Mouse (Mus musculus): ENCODE data around the gene Ube2n.
"Not testable (repeated sequence)": the region's sequence is repeated elsewhere in the genome, so short reads cannot be mapped to it uniquely, and the experiment has no call there.

Ube2n gene

GRCm38 (mm10) chr10:95526495-95527122 lies 11.7 kb downstream of the Ube2n start:
- no peak for DNase-seq

DNA sequence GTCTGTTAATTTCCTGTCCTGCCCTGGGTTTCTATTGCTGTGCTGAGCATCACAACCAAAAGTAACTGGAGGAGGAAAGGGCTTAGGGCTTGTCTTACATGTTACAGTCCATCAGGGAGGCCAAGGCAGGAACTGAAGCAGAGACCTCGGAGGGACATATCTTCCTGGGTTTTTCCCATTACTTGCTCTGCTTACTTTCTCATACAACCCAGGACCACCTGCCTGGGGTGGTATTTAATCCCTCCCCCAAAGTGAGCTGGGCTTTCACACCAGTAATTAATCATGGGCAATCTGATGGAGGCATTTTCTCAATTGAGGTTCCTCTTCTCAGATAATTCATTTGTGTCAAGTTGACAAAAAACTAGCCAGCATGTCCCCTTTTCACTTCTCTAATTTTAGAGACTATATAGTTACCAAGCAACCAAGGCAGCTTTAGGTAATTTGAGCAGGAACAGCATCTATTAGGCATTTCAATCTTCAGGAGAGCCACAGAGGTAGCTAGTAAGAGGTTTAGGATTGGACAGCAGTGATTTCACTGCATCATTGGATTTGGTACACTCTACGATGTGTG lies 15.7 kb downstream of the Ube2n start:
- no peak for DNase-seq

DNA sequence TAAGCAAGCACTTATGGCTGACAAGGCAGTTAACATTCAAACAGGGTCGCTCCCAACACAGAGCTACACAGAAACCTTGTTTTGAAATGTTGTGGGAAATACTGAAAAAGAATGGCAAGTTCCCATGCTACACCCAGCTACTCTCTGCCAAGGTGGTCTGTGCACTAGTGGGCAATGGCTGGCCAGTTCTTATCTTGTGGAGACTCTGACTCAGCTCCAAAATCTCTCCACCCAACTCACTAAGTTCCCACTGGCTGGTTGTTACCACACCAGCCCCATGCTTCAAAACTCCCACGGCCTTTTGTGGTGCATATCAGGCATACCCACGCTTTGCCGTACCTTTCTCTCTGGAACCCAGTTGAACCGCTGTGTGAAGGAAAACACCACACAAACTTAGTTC lies 18.0 kb downstream of the Ube2n start:
- DNase-seq, result no peak

- no peak for DNase-seq
Observed at GRCm38 (mm10) chr10:95533382-95533781, 18.4 kb downstream of the Ube2n start.

DNA sequence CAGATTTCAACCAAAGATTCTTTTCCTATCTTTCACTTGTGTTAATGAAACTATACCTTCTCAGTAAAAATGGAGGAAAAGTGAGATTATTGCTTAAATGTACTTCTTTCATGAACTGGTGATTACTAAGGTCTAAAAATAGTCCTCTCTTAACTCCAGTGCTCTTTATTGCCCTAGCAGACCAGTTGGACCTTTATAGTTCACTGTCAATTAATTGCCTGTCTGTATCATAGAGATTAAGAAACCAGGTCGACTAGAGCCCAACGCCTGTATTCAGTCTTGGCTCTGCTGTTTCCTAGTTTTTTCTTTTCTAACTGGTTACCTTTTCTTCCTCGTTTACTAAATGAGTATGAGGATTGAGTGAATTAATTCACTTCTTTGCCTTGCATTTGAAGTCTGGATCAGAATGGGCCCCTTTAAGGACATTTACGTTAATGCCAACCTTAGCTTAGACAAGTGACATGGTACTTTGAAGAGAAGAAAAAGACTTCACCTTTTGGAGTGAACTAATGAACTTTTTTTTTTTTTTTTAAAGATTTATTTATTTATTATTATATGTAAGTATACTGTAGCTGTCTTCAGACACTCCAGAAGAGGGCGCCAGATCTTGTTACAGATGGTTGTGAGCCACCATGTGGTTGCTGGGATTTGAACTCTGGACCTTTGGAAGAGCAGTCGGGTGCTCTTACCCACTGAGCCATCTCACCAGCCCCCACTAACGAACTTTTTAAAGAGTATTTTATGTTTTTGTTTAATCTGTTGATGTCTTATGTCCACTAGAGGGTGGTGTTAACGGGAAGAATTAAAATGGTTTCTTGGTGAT lies 20.7 kb downstream of the Ube2n start:
- no peak for DNase-seq

DNA sequence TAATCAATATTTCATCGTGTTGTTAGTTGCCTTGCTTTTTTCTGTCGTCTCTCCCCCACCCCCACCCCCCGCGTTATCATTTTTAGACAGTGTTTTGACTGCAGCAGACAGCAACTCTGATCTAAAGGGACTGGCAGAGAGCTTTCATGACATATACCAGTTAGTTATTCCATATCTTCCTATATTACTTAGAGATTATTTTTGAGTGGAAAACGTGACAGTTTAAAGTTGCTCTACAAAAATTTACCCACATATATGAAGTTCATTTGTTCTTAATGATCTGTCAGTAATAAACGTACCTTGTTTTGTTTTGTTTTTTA lies 21.2 kb downstream of the Ube2n start:
- no peak for DNase-seq

GRCm38 (mm10) chr10:95539260-95539659 lies 24.3 kb downstream of the Ube2n start:
- DNase-seq, result no peak

- no peak for DNase-seq
Observed at GRCm38 (mm10) chr10:95539841-95540240, 24.9 kb downstream of the Ube2n start.

DNA sequence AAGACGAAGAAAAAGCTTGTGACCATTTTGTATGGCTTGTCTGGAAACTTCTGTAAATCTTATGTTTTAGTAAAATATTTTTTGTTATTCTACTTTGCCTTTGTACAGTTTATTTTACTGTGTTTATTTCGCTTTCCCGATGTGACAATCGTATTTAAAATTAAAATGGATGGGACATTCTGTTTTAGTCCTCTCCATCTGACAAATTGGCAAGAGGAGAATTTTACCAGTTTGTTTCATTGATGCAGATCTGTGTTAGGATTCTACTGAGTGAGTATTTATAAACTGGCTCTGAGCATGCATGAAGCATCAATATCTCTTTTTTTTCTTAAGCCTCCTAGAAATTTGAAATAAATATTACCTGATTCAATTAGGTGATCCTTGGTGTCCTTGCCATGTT lies 28.0 kb downstream of the Ube2n start:
- DNase-seq, result no peak

DNA sequence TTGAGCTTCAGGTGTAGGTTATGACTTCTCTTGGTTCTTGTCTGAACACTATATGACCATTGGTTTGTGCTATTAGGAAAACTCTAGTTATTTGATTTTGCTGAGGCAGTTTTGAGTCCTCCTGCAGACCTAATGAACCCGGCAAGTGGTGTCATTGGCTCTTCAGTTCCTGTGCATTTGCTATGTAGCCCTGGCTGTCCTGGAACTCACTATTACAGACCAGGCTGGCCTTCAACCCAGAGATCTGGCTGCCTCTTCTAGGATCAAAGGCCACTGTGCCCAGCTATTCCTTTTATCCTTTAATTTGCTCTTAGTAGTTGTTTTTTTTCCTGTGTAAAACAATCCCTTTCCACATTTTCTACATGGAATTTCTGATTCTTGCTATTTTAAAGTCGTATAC lies 28.4 kb downstream of the Ube2n start:
- no peak for DNase-seq

DNA sequence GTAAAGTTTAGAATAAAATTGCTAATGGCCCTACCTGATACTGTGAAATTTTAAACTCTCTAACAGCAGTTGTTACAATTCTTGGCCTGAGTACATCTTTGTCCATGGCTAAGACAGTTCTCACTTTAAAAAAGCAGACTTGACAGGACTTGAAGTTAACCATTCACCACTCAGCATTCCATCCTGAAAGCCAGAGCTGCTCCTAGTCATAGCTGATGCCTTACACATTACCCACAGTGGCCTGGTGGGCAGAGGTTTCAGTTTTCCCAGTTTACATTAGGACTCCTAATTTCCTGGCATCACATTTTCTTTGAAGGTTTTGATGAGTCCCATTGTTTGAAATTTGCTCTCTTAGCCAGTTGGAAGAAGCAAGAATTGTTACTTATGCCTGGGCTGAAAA lies 29.1 kb downstream of the Ube2n start:
- DNase-seq, result no peak

- no peak for DNase-seq
Observed at GRCm38 (mm10) chr10:95544651-95545050, 29.7 kb downstream of the Ube2n start.

DNA sequence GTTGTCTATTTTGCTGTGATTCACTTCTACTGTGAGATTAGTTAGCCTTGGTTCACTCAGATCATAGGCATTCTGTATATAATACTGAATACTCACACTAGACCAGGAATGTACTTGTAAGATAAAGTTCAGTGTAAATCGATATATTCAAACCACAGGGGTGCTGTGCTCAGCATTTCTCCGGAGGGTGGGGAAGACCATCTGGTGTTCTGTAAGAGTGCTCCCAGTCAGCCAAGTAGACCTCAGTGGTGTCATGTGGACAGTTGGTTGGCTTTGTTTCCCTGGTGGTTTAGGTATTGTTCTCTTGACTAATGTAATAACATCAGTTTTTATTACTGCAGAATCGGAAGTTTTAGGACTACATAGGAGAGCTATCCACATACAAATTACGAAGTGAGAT lies 30.1 kb downstream of the Ube2n start:
- no peak for DNase-seq

GRCm38 (mm10) chr10:95546178-95546577 lies 31.2 kb downstream of the Ube2n start:
- no peak for DNase-seq

- DNase-seq, result no peak
Observed at GRCm38 (mm10) chr10:95548154-95548826, 33.3 kb downstream of the Ube2n start.

GRCm38 (mm10) chr10:95549080-95549479 lies 34.1 kb downstream of the Ube2n start:
- not testable (repeated sequence) for DNase-seq

DNA sequence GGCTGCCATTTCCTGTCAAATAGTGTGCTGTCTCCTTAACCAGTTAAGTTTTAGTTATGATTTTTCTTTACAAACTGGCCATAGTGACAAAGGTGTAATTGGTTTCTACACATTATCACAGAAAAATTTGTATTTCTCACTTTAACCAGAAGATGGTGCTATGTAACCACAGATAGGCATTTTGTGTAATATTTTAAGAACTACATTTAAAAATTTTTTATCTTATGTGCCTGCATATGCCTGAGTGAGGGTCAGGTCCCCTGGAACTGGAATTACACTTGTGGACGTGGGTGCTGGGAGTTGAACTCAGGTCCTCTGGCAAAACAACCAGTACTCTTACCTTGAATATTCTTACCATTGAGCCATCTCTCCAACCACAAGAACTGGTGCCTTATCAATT lies 35.6 kb downstream of the Ube2n start:
- no peak for DNase-seq

DNA sequence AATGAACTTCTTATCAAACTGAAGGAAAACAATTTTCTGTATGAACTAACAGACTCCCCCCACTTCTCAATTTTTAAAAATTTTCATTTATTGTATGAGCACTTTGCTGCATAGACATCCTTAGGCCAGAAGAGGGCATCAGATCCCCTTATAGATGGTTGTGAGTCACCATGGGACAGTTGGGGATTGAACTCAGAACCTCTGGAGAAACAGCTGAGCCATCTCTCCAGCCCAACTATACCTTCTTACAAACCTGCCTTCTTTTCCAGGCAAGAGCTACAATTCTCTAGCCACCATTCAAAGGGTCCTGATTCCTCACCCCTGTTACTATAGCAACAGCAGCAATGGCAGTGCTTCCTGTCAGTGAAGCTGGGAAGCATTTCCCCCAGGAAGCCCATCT lies 36.8 kb downstream of the Ube2n start:
- DNase-seq, result no peak

DNA sequence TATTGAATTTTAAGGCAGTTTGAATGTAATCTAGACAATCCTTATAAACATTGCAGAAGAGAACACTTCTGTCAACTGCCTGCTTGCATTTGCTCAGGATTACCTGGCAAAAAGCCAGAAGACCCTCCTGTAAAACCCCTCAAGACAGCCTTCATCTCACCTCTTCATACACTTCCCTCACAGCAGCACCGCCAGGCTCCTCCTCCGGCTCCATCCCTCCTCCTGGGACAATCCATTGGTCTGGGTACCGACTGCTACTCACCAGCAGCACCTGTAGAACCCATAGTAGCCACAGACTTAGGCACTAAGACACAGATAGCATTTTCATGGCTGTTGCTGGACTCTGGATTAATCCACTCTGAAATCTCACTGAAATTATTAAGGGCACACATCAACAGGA lies 37.4 kb downstream of the Ube2n start:
- no peak for DNase-seq

DNA sequence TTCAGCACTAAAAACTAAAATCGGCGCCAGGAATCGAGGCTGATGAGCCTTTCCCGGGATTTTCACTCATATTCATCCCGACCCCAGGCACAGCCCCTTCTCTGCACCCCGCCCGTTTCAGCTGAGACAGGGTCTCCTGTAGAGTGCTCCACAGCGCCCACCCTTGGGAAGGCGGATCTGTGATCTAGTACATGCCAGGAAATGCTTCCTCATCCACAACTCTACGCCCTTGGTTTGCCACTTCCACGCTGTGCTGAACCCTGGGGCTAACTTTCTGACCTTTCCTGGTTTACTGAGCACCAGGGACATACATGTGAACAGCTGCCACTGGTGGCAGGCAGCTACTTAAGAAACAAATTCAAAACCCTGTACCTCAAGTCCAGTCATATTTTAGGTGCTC lies 40.9 kb downstream of the Ube2n start:
- DNase-seq, result no peak

DNA sequence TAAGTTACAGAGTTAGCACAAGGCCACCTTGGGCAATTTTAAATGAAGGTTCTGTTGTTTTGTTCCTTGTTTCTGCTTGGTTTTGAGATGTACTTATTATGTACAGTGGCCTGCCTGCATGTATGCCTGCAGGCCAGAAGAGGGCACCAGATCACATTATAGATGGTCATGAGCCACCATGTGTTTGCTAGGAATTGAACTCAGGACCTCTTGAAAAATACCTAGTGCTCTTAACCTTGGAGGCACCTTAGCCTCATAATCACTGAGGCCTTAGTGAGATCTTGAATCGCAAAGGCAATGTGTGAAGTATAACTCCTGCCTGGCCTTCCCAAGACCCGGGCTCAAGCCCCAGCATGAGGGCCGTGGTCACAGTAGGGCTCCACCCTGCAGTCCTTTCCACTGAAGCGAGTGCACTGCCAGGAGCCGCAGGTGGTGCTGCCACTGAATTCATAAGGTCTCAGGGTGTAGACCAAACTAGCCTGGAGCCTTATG lies 42.4 kb downstream of the Ube2n start:
- DNase-seq, result no peak

GRCm38 (mm10) chr10:95559426-95559825 lies 44.5 kb downstream of the Ube2n start:
- DNase-seq, result no peak

DNA sequence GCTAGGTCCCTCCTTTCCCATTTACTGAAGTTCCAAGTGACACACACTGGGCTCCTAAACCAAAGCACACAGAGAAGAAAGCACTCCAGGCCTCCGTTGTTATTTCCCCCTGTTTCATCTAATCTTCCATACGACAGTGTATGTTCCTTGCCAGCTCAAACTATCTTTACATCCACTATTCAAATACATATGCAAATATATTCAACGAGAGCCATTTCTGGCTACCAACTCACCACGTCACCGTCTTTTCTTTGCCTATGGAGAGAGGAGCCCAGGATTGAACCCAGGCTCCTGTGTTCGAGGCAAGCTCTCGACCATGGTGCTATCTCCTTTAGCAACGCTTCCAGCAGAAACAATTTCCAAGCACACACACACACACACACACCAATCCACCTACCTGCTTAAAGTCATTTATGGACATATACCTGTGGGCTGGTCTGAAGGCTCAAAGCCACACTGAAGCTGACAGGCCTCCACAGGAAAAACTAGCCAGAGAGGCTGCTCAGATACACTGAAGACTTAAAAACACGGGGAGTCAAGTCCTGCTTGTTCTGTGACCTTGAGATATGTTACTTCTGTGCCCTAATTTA lies 45.5 kb downstream of the Ube2n start:
- no peak for DNase-seq

Measured in kidney, adult 18-20 months (tissue).